Mouse (Mus musculus): Measurements from ENCODE around the gene Lrrc4c. TPM values are rescaled to one million over a fixed set of nuclear protein-coding genes. Genes with fewer than 3 reads are reported as not detected.

Lrrc4c gene
- polyA plus RNA-seq, 1 experiment = 19.9 TPM

DNA sequence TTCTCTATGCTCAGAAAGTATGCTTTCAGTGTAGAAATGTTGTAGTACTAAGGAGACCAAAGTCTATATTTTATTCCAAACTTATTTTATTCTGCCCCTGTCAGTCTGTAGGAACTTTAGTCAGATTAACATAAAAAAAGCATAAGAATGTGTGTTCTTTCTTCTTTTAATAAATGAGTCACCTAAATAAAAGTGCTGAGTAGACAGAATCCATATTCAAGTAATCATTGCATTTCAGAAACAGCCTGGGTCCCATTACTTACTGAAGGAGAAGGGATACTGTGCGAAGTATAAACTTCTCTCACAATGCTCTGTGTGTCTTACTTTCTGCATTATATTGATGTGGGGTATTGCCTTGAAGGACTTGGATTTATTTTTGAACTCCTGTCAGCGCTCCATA, 255.8 kb downstream of the Lrrc4c start:
- 98% methylated on average over 2 of the region's 2 CpGs for WGBS
- no peak for DNase-seq
- no peaks in the 10 kb centered on the region for H3K27me3 ChIP-seq (ENCODE audit: control insufficient read depth, insufficient read depth, low read length)
- H3K4me3 ChIP-seq (replicated peaks; ENCODE audit: insufficient read depth, low read depth, low read length) = no peak overlapping the region
- H3K4me1 ChIP-seq (ENCODE audit: control insufficient read depth, insufficient read depth, low read length) = no peaks in the 10 kb centered on the region
- H3K27ac ChIP-seq (ENCODE audit: insufficient read depth, low read length) = no peak overlapping the region
- TF ChIP-seq POLR2A (IDR thresholded peaks at IDR 0.05; ENCODE audit: borderline replicate concordance, insufficient read depth, low read length) (no peak), CTCF (IDR thresholded peaks at IDR 0.05; ENCODE audit: borderline replicate concordance, insufficient read depth, low read depth, low read length) (no peak)

GRCm38 (mm10) chr2:96577701-96578100, 259.7 kb downstream of the Lrrc4c start:
- TF ChIP-seq POLR2A (IDR thresholded peaks at IDR 0.05; ENCODE audit: borderline replicate concordance, insufficient read depth, low read length) (no peak), CTCF (IDR thresholded peaks at IDR 0.05; ENCODE audit: borderline replicate concordance, insufficient read depth, low read depth, low read length) (no peak)
- peaks cover 3% of the 10 kb centered on the region; the same call in 1 of the 2 replicates for H3K4me1 ChIP-seq (ENCODE audit: control insufficient read depth, insufficient read depth, low read length)
- WGBS = 92% methylated on average over 8 of the region's 8 CpGs
- no peak overlapping the region for H3K27ac ChIP-seq (ENCODE audit: insufficient read depth, low read length)
- H3K4me3 ChIP-seq (replicated peaks; ENCODE audit: insufficient read depth, low read depth, low read length) = no peak overlapping the region
- no peak for DNase-seq
- no peaks in the 10 kb centered on the region for H3K27me3 ChIP-seq (ENCODE audit: control insufficient read depth, insufficient read depth, low read length)

GRCm38 (mm10) chr2:96580136-96580733, 262.3 kb downstream of the Lrrc4c start:
- Histone ChIP-seq H3K27ac (ENCODE audit: insufficient read depth, low read length) (no peak overlapping the region), H3K4me3 (replicated peaks; ENCODE audit: insufficient read depth, low read depth, low read length) (no peak overlapping the region), H3K4me1 (ENCODE audit: control insufficient read depth, insufficient read depth, low read length) (peaks cover 3% of the 10 kb centered on the region; the same call in 1 of the 2 replicates), H3K27me3 (ENCODE audit: control insufficient read depth, insufficient read depth, low read length) (no peaks in the 10 kb centered on the region)
- no peak for TF ChIP-seq CTCF (IDR thresholded peaks at IDR 0.05; ENCODE audit: borderline replicate concordance, insufficient read depth, low read depth, low read length)
- no peak for TF ChIP-seq POLR2A (IDR thresholded peaks at IDR 0.05; ENCODE audit: borderline replicate concordance, insufficient read depth, low read length)
- DNase-seq = peak; percentile 44 to 78
- 12% methylated on average over 1 of the region's 1 CpGs for WGBS

- Histone ChIP-seq H3K27ac (ENCODE audit: insufficient read depth, low read length) (no peak overlapping the region), H3K4me1 (ENCODE audit: control insufficient read depth, insufficient read depth, low read length) (no peaks in the 10 kb centered on the region; the same call in 1 of the 2 replicates), H3K27me3 (ENCODE audit: control insufficient read depth, insufficient read depth, low read length) (no peaks in the 10 kb centered on the region), H3K4me3 (replicated peaks; ENCODE audit: insufficient read depth, low read depth, low read length) (no peak overlapping the region)
- TF ChIP-seq CTCF (IDR thresholded peaks at IDR 0.05; ENCODE audit: borderline replicate concordance, insufficient read depth, low read depth, low read length) = peak; percentile 82
- TF ChIP-seq POLR2A (IDR thresholded peaks at IDR 0.05; ENCODE audit: borderline replicate concordance, insufficient read depth, low read length) = no peak
- DNase-seq = peak; percentile 60 to 75
- WGBS = 4% methylated on average over 4 of the region's 4 CpGs
These were observed 267.7 kb downstream of the Lrrc4c start for GRCm38 (mm10) chr2:96585665-96586064.

DNA sequence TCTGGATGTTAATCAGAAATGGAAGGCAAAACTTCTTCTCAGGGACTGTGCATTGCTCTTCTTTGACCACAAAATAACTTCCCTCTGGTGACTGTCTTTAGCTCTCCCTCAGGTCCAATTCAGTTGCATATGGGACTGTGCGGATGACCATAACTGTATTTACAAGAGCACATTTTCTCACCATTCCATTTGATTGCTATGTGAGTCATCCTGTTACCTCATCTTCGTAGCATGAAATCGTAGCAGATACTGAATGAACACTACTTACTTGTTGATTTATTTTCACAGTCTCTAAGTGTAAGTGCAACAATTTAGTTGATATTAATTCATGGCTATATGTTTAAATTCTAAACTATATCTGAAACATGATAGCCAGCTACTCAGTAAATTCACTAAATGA, 286.8 kb downstream of the Lrrc4c start:
- Histone ChIP-seq H3K4me3 (replicated peaks; ENCODE audit: insufficient read depth, low read depth, low read length) (no peak overlapping the region), H3K27me3 (ENCODE audit: control insufficient read depth, insufficient read depth, low read length) (no peaks in the 10 kb centered on the region), H3K27ac (ENCODE audit: insufficient read depth, low read length) (no peak overlapping the region), H3K4me1 (ENCODE audit: control insufficient read depth, insufficient read depth, low read length) (no peaks in the 10 kb centered on the region)
- DNase-seq = no peak
- WGBS = 91% methylated on average over 3 of the region's 3 CpGs
- no peak for TF ChIP-seq POLR2A (IDR thresholded peaks at IDR 0.05; ENCODE audit: borderline replicate concordance, insufficient read depth, low read length)
- TF ChIP-seq CTCF (IDR thresholded peaks at IDR 0.05; ENCODE audit: borderline replicate concordance, insufficient read depth, low read depth, low read length) = no peak

- no peak overlapping the region for H3K27ac ChIP-seq (ENCODE audit: insufficient read depth, low read length)
- DNase-seq = no peak
- H3K4me3 ChIP-seq (replicated peaks; ENCODE audit: insufficient read depth, low read depth, low read length) = no peak overlapping the region
- H3K4me1 ChIP-seq (ENCODE audit: control insufficient read depth, insufficient read depth, low read length) = no peaks in the 10 kb centered on the region
- TF ChIP-seq POLR2A (IDR thresholded peaks at IDR 0.05; ENCODE audit: borderline replicate concordance, insufficient read depth, low read length) (no peak), CTCF (IDR thresholded peaks at IDR 0.05; ENCODE audit: borderline replicate concordance, insufficient read depth, low read depth, low read length) (no peak)
- 95% methylated on average over 1 of the region's 1 CpGs for WGBS
- no peaks in the 10 kb centered on the region for H3K27me3 ChIP-seq (ENCODE audit: control insufficient read depth, insufficient read depth, low read length)
These were observed 296.2 kb downstream of the Lrrc4c start for GRCm38 (mm10) chr2:96614121-96614520.

GRCm38 (mm10) chr2:96618691-96619205, 300.8 kb downstream of the Lrrc4c start:
- no peak for TF ChIP-seq CTCF (IDR thresholded peaks at IDR 0.05; ENCODE audit: borderline replicate concordance, insufficient read depth, low read depth, low read length)
- TF ChIP-seq POLR2A (IDR thresholded peaks at IDR 0.05; ENCODE audit: borderline replicate concordance, insufficient read depth, low read length) = no peak
- Histone ChIP-seq H3K27ac (ENCODE audit: insufficient read depth, low read length) (no peak overlapping the region), H3K4me3 (replicated peaks; ENCODE audit: insufficient read depth, low read depth, low read length) (no peak overlapping the region), H3K4me1 (ENCODE audit: control insufficient read depth, insufficient read depth, low read length) (no peaks in the 10 kb centered on the region), H3K27me3 (ENCODE audit: control insufficient read depth, insufficient read depth, low read length) (no peaks in the 10 kb centered on the region)
- 85% methylated on average over 6 of the region's 6 CpGs for WGBS
- DNase-seq = no peak

DNA sequence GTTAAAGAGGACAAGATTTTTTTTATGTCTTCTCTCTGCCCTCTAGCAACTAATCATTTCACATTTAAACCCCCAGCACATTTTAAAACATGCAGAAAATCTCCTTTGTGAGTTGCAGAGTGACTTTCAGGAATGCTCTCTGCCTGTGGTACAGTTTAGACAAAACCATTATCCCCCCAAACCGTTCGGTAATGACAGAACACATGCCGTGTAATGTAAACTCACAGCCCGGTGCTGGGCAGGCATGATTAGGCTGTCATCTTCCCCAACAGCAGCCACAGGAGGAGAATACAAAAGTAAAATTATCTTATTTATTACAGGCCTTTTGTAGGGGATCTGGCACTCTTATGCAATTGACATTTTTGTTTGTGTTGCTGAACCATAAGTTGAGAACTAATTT, 349.1 kb downstream of the Lrrc4c start:
- no peak overlapping the region for H3K4me3 ChIP-seq (replicated peaks; ENCODE audit: insufficient read depth, low read depth, low read length)
- H3K4me1 ChIP-seq (ENCODE audit: control insufficient read depth, insufficient read depth, low read length) = no peaks in the 10 kb centered on the region
- H3K27me3 ChIP-seq (ENCODE audit: control insufficient read depth, insufficient read depth, low read length) = no peaks in the 10 kb centered on the region
- WGBS = 79% methylated on average over 4 of the region's 4 CpGs
- TF ChIP-seq POLR2A (IDR thresholded peaks at IDR 0.05; ENCODE audit: borderline replicate concordance, insufficient read depth, low read length) (no peak), CTCF (IDR thresholded peaks at IDR 0.05; ENCODE audit: borderline replicate concordance, insufficient read depth, low read depth, low read length) (no peak)
- no peak for DNase-seq
- no peak overlapping the region for H3K27ac ChIP-seq (ENCODE audit: insufficient read depth, low read length)

Data from cerebellum, adult 2 months (tissue).